ENCODE assay signal across 9 mouse cellular contexts in genomic region chr7:137468174-137468573, GRCm38 (mm10). TPM values are rescaled to one million over a fixed set of nuclear protein-coding genes. Genes with fewer than 3 reads are reported as not detected.
DNase-seq lines count a peak whose midpoint lies in the region; ATAC-seq lines count a peak whose summit lies in the region.
"Had no signal": no experiment of that assay in that cellular context is flagged by ENCODE, and none has a peak within 500 bp of the region (broad histone marks: within the 10 kb centered on the region; RNA-seq: fewer than 3 reads in every experiment).

No protein-coding gene starts in this region.

- H3K9me3 ChIP-seq in kidney, embryonic 16.5 days (ENCODE audit: low read length): no peaks in the 10 kb centered on the region
- H3K9me3 ChIP-seq: embryonic facial prominence, embryonic 15.5 days had no signal

- H3K9ac ChIP-seq in kidney, embryonic 16.5 days (replicated peaks; ENCODE audit: low read length): no peak overlapping the region
- H3K9ac ChIP-seq: embryonic facial prominence, embryonic 15.5 days had no signal

- peaks cover 31% of the 10 kb centered on the region for H3K36me3 ChIP-seq in kidney, embryonic 16.5 days (ENCODE audit: insufficient read depth, low read length)

- DNase-seq in kidney, adult 11 months: peak; percentile 48
- peak; percentile 68 for DNase-seq in ES-CJ7 (ENCODE audit: low read depth, low spot score)
- DNase-seq in brain, adult 2 months (ENCODE audit: low read depth, low spot score): peak; percentile 75
- DNase-seq in heart, postnatal 10 days: peak; percentile 62 to 71
- DNase-seq in left cerebral cortex, adult 11 months (ENCODE audit: low spot score): peak; percentile 33
- DNase-seq in retina, embryonic 14.5 days (ENCODE audit: low spot score): peak; percentile 71
- no peak for DNase-seq in yolk sac, embryonic 10.5 days (ENCODE audit: low spot score)

- no peak overlapping the region for H3K27ac ChIP-seq in kidney, embryonic 16.5 days (ENCODE audit: low read length)
- H3K27ac ChIP-seq: embryonic facial prominence, embryonic 15.5 days had no signal

- ATAC-seq in kidney, embryonic 16.5 days (ENCODE audit: low FRiP score, low TSS enrichment): no peak

- no peaks in the 10 kb centered on the region for H3K27me3 ChIP-seq in kidney, embryonic 16.5 days (ENCODE audit: insufficient read depth, low read length)
- H3K27me3 ChIP-seq: embryonic facial prominence, embryonic 15.5 days had no signal

- 82% methylated on average over 4 of the region's 4 CpGs for WGBS in kidney, embryonic 16.5 days

- no peaks in the 10 kb centered on the region for H3K4me1 ChIP-seq in kidney, embryonic 16.5 days (ENCODE audit: insufficient read depth, low read length)
- H3K4me1 ChIP-seq: embryonic facial prominence, embryonic 15.5 days had no signal

- intact Hi-C loops in heart, postnatal 10 days (cut with DNase I): loop anchor here (5.0 kb wide), 1 partner anchor 1631 kb away; no protein-coding TSS in a partner anchor

- no peak overlapping the region for H3K4me2 ChIP-seq in kidney, embryonic 16.5 days (replicated peaks; ENCODE audit: low read depth, low read length)
- H3K4me2 ChIP-seq: embryonic facial prominence, embryonic 15.5 days had no signal

- no peak overlapping the region for H3K4me3 ChIP-seq in kidney, embryonic 16.5 days (ENCODE audit: low read length)
- H3K4me3 ChIP-seq: embryonic facial prominence, embryonic 15.5 days had no signal

RNA-seq across cellular contexts. Expression of gene Glrx3, which starts 30.8 kb away (rescaled TPM):
- polyA plus RNA-seq in kidney, embryonic 16.5 days (2015; fragmentation: Nextera tagmentation; extraction: Ambion mirVana): 234 and 247 TPM in 2 replicates
- total RNA-seq in heart, postnatal 10 days (2021): 100 to 1,000 TPM; 117 to 128 TPM

RNA-seq across cellular contexts. Expression of gene 9430038I01Rik, which starts 57.6 kb away (rescaled TPM):
- 22.0 and 22.9 TPM in 2 replicates for polyA plus RNA-seq in kidney, embryonic 16.5 days (2015; fragmentation: Nextera tagmentation; extraction: Ambion mirVana)
- 1 to 10 TPM; 8.6 to 9.2 TPM for total RNA-seq in heart, postnatal 10 days (2021)
